Mouse (Mus musculus): Measurements from ENCODE around the gene Scml4. TPM values are rescaled to one million over a fixed set of nuclear protein-coding genes. Genes with fewer than 3 reads are reported as not detected.
A peak's percentile ranks its signal among the peaks of the same experiment; 100 is the strongest.

Scml4 gene
- polyA plus RNA-seq, 1 experiment from 2014 or later: 3.7 TPM

DNA sequence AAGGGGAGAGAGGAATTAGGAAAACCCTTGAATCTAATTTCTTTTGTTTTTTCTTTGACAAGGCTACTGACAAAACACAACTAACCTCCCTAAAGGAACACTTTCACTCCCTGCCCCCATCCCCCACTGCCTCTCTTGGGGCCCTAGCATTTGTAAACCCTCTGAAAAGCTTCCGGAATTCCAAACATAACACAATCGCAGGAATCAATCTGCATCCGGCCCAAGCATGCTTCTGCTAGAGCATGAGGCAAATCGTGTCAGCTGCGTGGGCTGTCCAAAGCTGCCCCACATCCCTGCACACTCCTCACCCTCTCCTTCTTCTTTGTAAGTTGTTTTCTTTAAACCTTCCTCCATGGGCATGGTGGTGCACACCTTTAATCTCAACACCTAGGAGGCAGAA, 4.9 kb upstream of the Scml4 start:
- no peaks in the 10 kb centered on the region for H3K36me3 ChIP-seq (ENCODE audit: control insufficient read depth, insufficient read depth, low read length)
- no peak overlapping the region for H3K27ac ChIP-seq (ENCODE audit: low read depth, low read length)
- DNase-seq (ENCODE audit: low spot score) (no peak), ATAC-seq (ENCODE audit: insufficient read depth, low FRiP score, low TSS enrichment) (no peak)
- no peak overlapping the region for H3K4me3 ChIP-seq (ENCODE audit: low read depth, low read length)
- no peak overlapping the region for H3K9ac ChIP-seq (ENCODE audit: low read length)
- H3K4me1 ChIP-seq (ENCODE audit: control insufficient read depth, insufficient read depth, low read length): peaks cover 5% of the 10 kb centered on the region
- no peaks in the 10 kb centered on the region for H3K27me3 ChIP-seq (ENCODE audit: control insufficient read depth, insufficient read depth, low read length)
- WGBS: 55% methylated on average over 5 of the region's 5 CpGs
- no peak overlapping the region for H3K4me2 ChIP-seq (ENCODE audit: low read depth)
- no peaks in the 10 kb centered on the region for H3K9me3 ChIP-seq (ENCODE audit: control insufficient read depth, low read length)

DNA sequence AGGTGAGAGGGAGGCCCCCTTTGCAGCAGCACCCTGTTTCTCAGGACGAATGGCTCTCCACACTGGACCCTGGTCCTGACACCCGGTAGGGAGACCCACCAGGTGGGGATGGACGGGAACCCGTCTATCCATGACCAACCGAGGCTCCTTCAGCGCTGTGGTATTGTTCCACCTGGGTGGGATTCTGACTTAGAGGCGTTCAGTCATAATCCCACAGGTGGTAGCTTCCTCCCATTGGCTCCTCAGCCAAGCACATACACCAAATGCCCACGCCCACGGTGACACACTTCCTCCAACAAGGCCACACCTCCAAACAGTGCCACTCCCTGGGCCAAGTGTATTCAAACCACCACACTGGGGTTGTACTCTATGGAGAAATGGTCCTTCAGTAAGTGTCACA, 3.6 kb upstream of the Scml4 start:
- WGBS: 94% methylated on average over 9 of the region's 9 CpGs
- ATAC-seq (ENCODE audit: insufficient read depth, low FRiP score, low TSS enrichment): no peak
- DNase-seq (ENCODE audit: low spot score): no peak
- no peak overlapping the region for H3K9ac ChIP-seq (ENCODE audit: low read length)
- no peak overlapping the region for H3K4me2 ChIP-seq (ENCODE audit: low read depth)
- no peaks in the 10 kb centered on the region for H3K9me3 ChIP-seq (ENCODE audit: control insufficient read depth, low read length)
- H3K4me1 ChIP-seq (ENCODE audit: control insufficient read depth, insufficient read depth, low read length): peaks cover 8% of the 10 kb centered on the region
- no peak overlapping the region for H3K27ac ChIP-seq (ENCODE audit: low read depth, low read length)
- H3K36me3 ChIP-seq (ENCODE audit: control insufficient read depth, insufficient read depth, low read length): no peaks in the 10 kb centered on the region
- no peaks in the 10 kb centered on the region for H3K27me3 ChIP-seq (ENCODE audit: control insufficient read depth, insufficient read depth, low read length)
- H3K4me3 ChIP-seq (ENCODE audit: low read depth, low read length): no peak overlapping the region

- ATAC-seq (ENCODE audit: insufficient read depth, low FRiP score, low TSS enrichment) (no peak), DNase-seq (ENCODE audit: low spot score) (no peak)
- no peak overlapping the region for H3K4me3 ChIP-seq (ENCODE audit: low read depth, low read length)
- H3K9ac ChIP-seq (ENCODE audit: low read length): no peak overlapping the region
- H3K27ac ChIP-seq (ENCODE audit: low read depth, low read length): no peak overlapping the region
- WGBS: 88% methylated on average over 2 of the region's 2 CpGs
- H3K4me1 ChIP-seq (ENCODE audit: control insufficient read depth, insufficient read depth, low read length): peaks cover 8% of the 10 kb centered on the region
- H3K9me3 ChIP-seq (ENCODE audit: control insufficient read depth, low read length): no peaks in the 10 kb centered on the region
- no peaks in the 10 kb centered on the region for H3K27me3 ChIP-seq (ENCODE audit: control insufficient read depth, insufficient read depth, low read length)
- no peaks in the 10 kb centered on the region for H3K36me3 ChIP-seq (ENCODE audit: control insufficient read depth, insufficient read depth, low read length)
- no peak overlapping the region for H3K4me2 ChIP-seq (ENCODE audit: low read depth)
Measured at GRCm38 (mm10) chr10:42857021-42857420, 3.1 kb upstream of the Scml4 start.

- 0 out of 2 replicates have a peak overlapping the region, but pooled peaks have one; percentile 6 for H3K9ac ChIP-seq (ENCODE audit: low read length)
- 47% methylated on average over 2 of the region's 2 CpGs for WGBS
- H3K27ac ChIP-seq (ENCODE audit: low read depth, low read length): peak overlapping the region; percentile 60; the same call in 1 of the 2 replicates
- ATAC-seq (ENCODE audit: insufficient read depth, low FRiP score, low TSS enrichment): no peak
- H3K4me2 ChIP-seq (ENCODE audit: low read depth): no peak overlapping the region; the same call in 1 of the 2 replicates
- H3K36me3 ChIP-seq (ENCODE audit: control insufficient read depth, insufficient read depth, low read length): no peaks in the 10 kb centered on the region
- H3K9me3 ChIP-seq (ENCODE audit: control insufficient read depth, low read length): no peaks in the 10 kb centered on the region
- H3K4me1 ChIP-seq (ENCODE audit: control insufficient read depth, insufficient read depth, low read length): peaks cover 12% of the 10 kb centered on the region
- peak; percentile 29 for DNase-seq (ENCODE audit: low spot score)
- no peaks in the 10 kb centered on the region for H3K27me3 ChIP-seq (ENCODE audit: control insufficient read depth, insufficient read depth, low read length)
- no peak overlapping the region for H3K4me3 ChIP-seq (ENCODE audit: low read depth, low read length)
Measured at GRCm38 (mm10) chr10:42859781-42860158, 400 bp upstream of the Scml4 start.

DNA sequence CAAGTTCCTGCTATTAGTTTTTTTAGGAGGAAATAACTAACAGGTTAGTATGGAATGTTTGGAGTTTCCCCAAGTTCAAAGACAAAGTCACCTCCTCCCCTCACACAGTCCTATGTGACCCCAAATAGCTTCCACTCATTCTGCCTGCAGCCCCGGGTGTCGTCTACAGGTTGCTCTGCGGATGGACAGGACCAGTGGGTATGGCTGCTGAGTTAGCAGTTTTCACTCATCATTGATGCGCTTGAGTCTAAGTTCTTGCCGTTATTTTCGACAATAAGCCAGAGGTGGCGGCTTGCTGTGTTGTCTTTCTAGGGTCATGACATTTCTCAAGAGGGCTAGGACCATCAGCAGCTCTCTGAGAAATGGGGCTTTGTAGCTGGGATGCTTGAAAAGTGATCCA, 1.3 kb downstream of the Scml4 start:
- H3K9ac ChIP-seq (ENCODE audit: low read length): no peak overlapping the region
- H3K27me3 ChIP-seq (ENCODE audit: control insufficient read depth, insufficient read depth, low read length): no peaks in the 10 kb centered on the region
- WGBS: 77% methylated on average over 7 of the region's 7 CpGs
- ATAC-seq (ENCODE audit: insufficient read depth, low FRiP score, low TSS enrichment) (no peak), DNase-seq (ENCODE audit: low spot score) (no peak)
- H3K4me3 ChIP-seq (ENCODE audit: low read depth, low read length): no peak overlapping the region
- no peaks in the 10 kb centered on the region for H3K36me3 ChIP-seq (ENCODE audit: control insufficient read depth, insufficient read depth, low read length)
- H3K4me2 ChIP-seq (ENCODE audit: low read depth): no peak overlapping the region
- no peaks in the 10 kb centered on the region for H3K9me3 ChIP-seq (ENCODE audit: control insufficient read depth, low read length)
- no peak overlapping the region for H3K27ac ChIP-seq (ENCODE audit: low read depth, low read length)
- H3K4me1 ChIP-seq (ENCODE audit: control insufficient read depth, insufficient read depth, low read length): peaks cover 12% of the 10 kb centered on the region

- Histone ChIP-seq H3K27me3 (ENCODE audit: control insufficient read depth, insufficient read depth, low read length) (no peaks in the 10 kb centered on the region), H3K4me3 (ENCODE audit: low read depth, low read length) (no peak overlapping the region), H3K36me3 (ENCODE audit: control insufficient read depth, insufficient read depth, low read length) (no peaks in the 10 kb centered on the region), H3K27ac (ENCODE audit: low read depth, low read length) (no peak overlapping the region), H3K9me3 (ENCODE audit: control insufficient read depth, low read length) (no peaks in the 10 kb centered on the region), H3K4me1 (ENCODE audit: control insufficient read depth, insufficient read depth, low read length) (peaks cover 12% of the 10 kb centered on the region), H3K9ac (ENCODE audit: low read length) (no peak overlapping the region), H3K4me2 (ENCODE audit: low read depth) (no peak overlapping the region)
- ATAC-seq (ENCODE audit: insufficient read depth, low FRiP score, low TSS enrichment): no peak
- no peak for DNase-seq (ENCODE audit: low spot score)
- 80% methylated on average over 13 of the region's 13 CpGs for WGBS
Measured at GRCm38 (mm10) chr10:42862102-42862740, 2.1 kb downstream of the Scml4 start.

DNA sequence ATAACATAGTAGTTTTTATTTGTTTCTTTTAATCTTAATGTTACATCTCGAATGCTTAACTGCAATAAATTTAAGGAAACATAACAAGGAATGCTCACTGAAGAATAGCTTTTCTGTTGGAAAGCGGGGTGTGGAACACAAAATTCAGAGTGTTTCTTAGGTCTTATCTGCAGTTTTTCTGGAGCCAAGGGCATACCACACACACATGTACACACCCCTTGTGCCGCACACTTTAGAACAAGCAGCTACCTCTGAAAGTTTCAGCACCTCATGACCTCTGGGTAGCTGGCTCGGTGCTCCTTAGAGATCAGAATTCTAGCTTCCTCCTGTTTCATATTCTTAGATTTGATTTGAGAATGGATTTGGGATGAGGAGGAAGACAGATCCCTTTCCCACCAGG, 2.6 kb downstream of the Scml4 start:
- Histone ChIP-seq H3K4me3 (ENCODE audit: low read depth, low read length) (no peak overlapping the region), H3K27me3 (ENCODE audit: control insufficient read depth, insufficient read depth, low read length) (no peaks in the 10 kb centered on the region), H3K9me3 (ENCODE audit: control insufficient read depth, low read length) (no peaks in the 10 kb centered on the region), H3K4me2 (ENCODE audit: low read depth) (no peak overlapping the region), H3K36me3 (ENCODE audit: control insufficient read depth, insufficient read depth, low read length) (no peaks in the 10 kb centered on the region), H3K27ac (ENCODE audit: low read depth, low read length) (no peak overlapping the region), H3K4me1 (ENCODE audit: control insufficient read depth, insufficient read depth, low read length) (peaks cover 12% of the 10 kb centered on the region), H3K9ac (ENCODE audit: low read length) (no peak overlapping the region)
- ATAC-seq (ENCODE audit: insufficient read depth, low FRiP score, low TSS enrichment) (no peak), DNase-seq (ENCODE audit: low spot score) (no peak)
- WGBS: 88% methylated on average over 4 of the region's 4 CpGs

GRCm38 (mm10) chr10:42863621-42864391, 3.6 kb downstream of the Scml4 start:
- Histone ChIP-seq H3K27me3 (ENCODE audit: control insufficient read depth, insufficient read depth, low read length) (no peaks in the 10 kb centered on the region), H3K36me3 (ENCODE audit: control insufficient read depth, insufficient read depth, low read length) (no peaks in the 10 kb centered on the region), H3K4me1 (ENCODE audit: control insufficient read depth, insufficient read depth, low read length) (peaks cover 12% of the 10 kb centered on the region), H3K27ac (ENCODE audit: low read depth, low read length) (no peak overlapping the region), H3K9me3 (ENCODE audit: control insufficient read depth, low read length) (no peaks in the 10 kb centered on the region), H3K4me3 (ENCODE audit: low read depth, low read length) (no peak overlapping the region), H3K9ac (ENCODE audit: low read length) (no peak overlapping the region), H3K4me2 (ENCODE audit: low read depth) (peak overlapping the region; percentile 32)
- peak; percentile 50 for DNase-seq (ENCODE audit: low spot score)
- no peak for ATAC-seq (ENCODE audit: insufficient read depth, low FRiP score, low TSS enrichment)
- 50% methylated on average over 31 of the region's 31 CpGs for WGBS

GRCm38 (mm10) chr10:42864696-42865095, 4.5 kb downstream of the Scml4 start:
- H3K9me3 ChIP-seq (ENCODE audit: control insufficient read depth, low read length): no peaks in the 10 kb centered on the region
- peaks cover 12% of the 10 kb centered on the region for H3K4me1 ChIP-seq (ENCODE audit: control insufficient read depth, insufficient read depth, low read length)
- H3K27me3 ChIP-seq (ENCODE audit: control insufficient read depth, insufficient read depth, low read length): no peaks in the 10 kb centered on the region
- ATAC-seq (ENCODE audit: insufficient read depth, low FRiP score, low TSS enrichment): no peak
- no peak overlapping the region for H3K9ac ChIP-seq (ENCODE audit: low read length)
- H3K4me2 ChIP-seq (ENCODE audit: low read depth): no peak overlapping the region
- H3K27ac ChIP-seq (ENCODE audit: low read depth, low read length): no peak overlapping the region
- no peak for DNase-seq (ENCODE audit: low spot score)
- 47% methylated on average over 5 of the region's 5 CpGs for WGBS
- no peak overlapping the region for H3K4me3 ChIP-seq (ENCODE audit: low read depth, low read length)
- H3K36me3 ChIP-seq (ENCODE audit: control insufficient read depth, insufficient read depth, low read length): no peaks in the 10 kb centered on the region

Data from neural tube, embryonic 11.5 days (tissue).